Comparison of ENCODE assay signal across 8 mouse cellular contexts in the genomic region with DNA sequence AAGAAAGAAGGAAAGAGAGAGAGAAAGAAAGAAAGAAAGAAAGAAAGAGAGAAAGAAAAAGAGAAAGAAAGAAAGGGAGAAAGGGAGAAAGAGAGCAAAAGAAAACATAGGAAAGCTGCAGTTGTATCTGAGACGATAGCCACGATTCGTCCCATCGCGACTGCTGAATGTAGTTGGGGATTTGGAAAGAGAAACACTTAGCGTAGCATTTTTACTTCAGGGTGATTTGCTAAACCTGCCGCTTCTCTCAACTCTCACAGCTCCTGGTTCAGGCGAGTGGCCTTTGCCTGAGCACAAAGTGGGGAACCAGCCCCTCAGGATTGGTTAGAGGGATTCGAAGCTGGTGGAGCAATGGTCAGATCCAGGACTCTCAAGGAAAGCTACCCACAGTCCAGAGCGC. TPM values are rescaled to one million over a fixed set of nuclear protein-coding genes. Genes with fewer than 3 reads are reported as not detected.
DNase-seq lines count a peak whose midpoint lies in the region; ATAC-seq and TF ChIP-seq lines count a peak whose summit lies in the region.

No protein-coding gene starts in this region.

- H3K9me3 ChIP-seq in lung, postnatal 0 days (ENCODE audit: low read length), result no peaks in the 10 kb centered on the region
- H3K9me3 ChIP-seq in embryonic facial prominence, embryonic 15.5 days (replicated peaks), result no peaks in the 10 kb centered on the region
- H3K9me3 ChIP-seq in limb, embryonic 10.5 days (replicated peaks), result no peaks in the 10 kb centered on the region
- H3K9me3 ChIP-seq in neural tube, embryonic 13.5 days, result no peaks in the 10 kb centered on the region

- peak overlapping the region; percentile 10; the same call in 1 of the 2 replicates for H3K27ac ChIP-seq in lung, postnatal 0 days (ENCODE audit: low read length)
- no peak overlapping the region for H3K27ac ChIP-seq in embryonic facial prominence, embryonic 15.5 days (replicated peaks)
- H3K27ac ChIP-seq in limb, embryonic 10.5 days, result peak overlapping the region; percentile 98; the same call in 1 of the 2 replicates
- H3K27ac ChIP-seq in neural tube, embryonic 13.5 days (replicated peaks), result no peak overlapping the region

- DNase-seq in lung, postnatal 0 days (ENCODE audit: low spot score), result no peak
- no peak for DNase-seq in lung, postnatal 36 days
- peak; percentile 44 for DNase-seq in limb, embryonic 10.5 days (ENCODE audit: low spot score)
- no peak for DNase-seq in frontal cortex, postnatal 14 days (ENCODE audit: low spot score in 2 of 2)

- ATAC-seq in lung, postnatal 0 days, result no peak
- ATAC-seq in embryonic facial prominence, embryonic 15.5 days (ENCODE audit: insufficient number of reproducible peaks, low FRiP score, low TSS enrichment, low read depth), result no peak
- ATAC-seq in neural tube, embryonic 13.5 days (ENCODE audit: low read depth), result no peak
- no peak for ATAC-seq in cerebellum, adult (ENCODE audit: insufficient number of reproducible peaks, low FRiP score, low TSS enrichment)
- ATAC-seq in erythroid progenitor cell, adult 5-6 weeks (replicated peaks; ENCODE audit: low FRiP score, poor library complexity, severe bottlenecking), result no peak

- no peaks in the 10 kb centered on the region for H3K36me3 ChIP-seq in lung, postnatal 0 days (ENCODE audit: insufficient read depth, low read length)
- peaks cover 2% of the 10 kb centered on the region; the same call in 1 of the 2 replicates for H3K36me3 ChIP-seq in embryonic facial prominence, embryonic 15.5 days
- H3K36me3 ChIP-seq in limb, embryonic 10.5 days, result peaks cover 14% of the 10 kb centered on the region
- H3K36me3 ChIP-seq in neural tube, embryonic 13.5 days, result no peaks in the 10 kb centered on the region

- H3K27me3 ChIP-seq in lung, postnatal 0 days (replicated peaks; ENCODE audit: insufficient read depth, low read length), result no peaks in the 10 kb centered on the region
- no peaks in the 10 kb centered on the region for H3K27me3 ChIP-seq in embryonic facial prominence, embryonic 15.5 days
- H3K27me3 ChIP-seq in limb, embryonic 10.5 days (ENCODE audit: low read depth, poor library complexity, severe bottlenecking), result no peaks in the 10 kb centered on the region
- H3K27me3 ChIP-seq in neural tube, embryonic 13.5 days, result no peaks in the 10 kb centered on the region

- 0 out of 2 replicates have a peak overlapping the region, but pooled peaks have one; percentile 2 for H3K9ac ChIP-seq in lung, postnatal 0 days (replicated peaks; ENCODE audit: low read depth)
- H3K9ac ChIP-seq in embryonic facial prominence, embryonic 15.5 days, result no peak overlapping the region
- no peak overlapping the region; the same call in 1 of the 2 replicates for H3K9ac ChIP-seq in neural tube, embryonic 13.5 days

- WGBS in lung, postnatal 0 days, result 13% methylated on average over 10 of the region's 10 CpGs
- whole genome bisulfite sequencing in embryonic facial prominence, embryonic 15.5 days, result 11% methylated on average over 10 of the region's 10 CpGs
- 19% methylated on average over 10 of the region's 10 CpGs for WGBS in limb, embryonic 10.5 days
- 20% methylated on average over 10 of the region's 10 CpGs for WGBS in neural tube, embryonic 13.5 days

- no peak for TF ChIP-seq EP300 in lung, postnatal 0 days (IDR thresholded peaks at IDR 0.05)

- TF ChIP-seq CTCF in lung, postnatal 0 days (IDR thresholded peaks at IDR 0.05), result no peak

- peak overlapping the region; percentile 76 for H3K4me2 ChIP-seq in lung, postnatal 0 days (replicated peaks; ENCODE audit: low read depth, low read length)
- H3K4me2 ChIP-seq in embryonic facial prominence, embryonic 15.5 days (replicated peaks), result peak overlapping the region; percentile 88
- H3K4me2 ChIP-seq in neural tube, embryonic 13.5 days, result peak overlapping the region; percentile 75

- peaks cover 12% of the 10 kb centered on the region; the same call in 1 of the 2 replicates for H3K4me1 ChIP-seq in lung, postnatal 0 days (ENCODE audit: insufficient read depth, low read depth, low read length)
- H3K4me1 ChIP-seq in embryonic facial prominence, embryonic 15.5 days, result peaks cover 35% of the 10 kb centered on the region
- H3K4me1 ChIP-seq in limb, embryonic 10.5 days, result peaks cover 45% of the 10 kb centered on the region
- peaks cover 33% of the 10 kb centered on the region for H3K4me1 ChIP-seq in neural tube, embryonic 13.5 days (replicated peaks)

- peak overlapping the region; percentile 85; the same call in 1 of the 2 replicates for H3K4me3 ChIP-seq in lung, postnatal 0 days (ENCODE audit: low read depth, low read length)
- peak overlapping the region; percentile 89 for H3K4me3 ChIP-seq in embryonic facial prominence, embryonic 15.5 days (replicated peaks)
- H3K4me3 ChIP-seq in limb, embryonic 10.5 days, result peak overlapping the region; percentile 86
- H3K4me3 ChIP-seq in neural tube, embryonic 13.5 days, result no peak overlapping the region; the same call in 1 of the 2 replicates

RNA-seq across cellular contexts. Expression of a gene that starts 0.5 kb away (rescaled TPM):
- polyA plus RNA-seq in lung, postnatal 0 days (2015; fragmentation: Nextera tagmentation; extraction: Ambion mirVana), result 35.6 and 40.0 TPM in 2 replicates
- polyA plus RNA-seq in embryonic facial prominence, embryonic 15.5 days (2015; fragmentation: Nextera tagmentation; extraction: Ambion mirVana), result 129 and 148 TPM in 2 replicates
- 235 and 259 TPM in 2 replicates for polyA plus RNA-seq in limb, embryonic 10.5 days (2016; fragmentation: Nextera tagmentation; extraction: Ambion mirVana)
- 90.8 and 99.0 TPM in 2 replicates for polyA plus RNA-seq in neural tube, embryonic 13.5 days (2015; fragmentation: Nextera tagmentation; extraction: Ambion mirVana)
- total RNA-seq in erythroid progenitor cell, adult 5-6 weeks (2015; ENCODE audit: low replicate concordance), result 0.42 and 1.8 TPM in 2 replicates
- 9.2 and 9.8 TPM in 2 replicates for total RNA-seq in erythroid progenitor cell, adult 5-6 weeks (2017; ENCODE audit: low replicate concordance)

RNA-seq across cellular contexts. Expression of a gene that starts 31.4 kb away (rescaled TPM):
- 0.36 TPM in 1 of 2 replicates, not detected in the other for polyA plus RNA-seq in lung, postnatal 0 days (2015; fragmentation: Nextera tagmentation; extraction: Ambion mirVana)
- 0.39 and 0.65 TPM in 2 replicates for polyA plus RNA-seq in embryonic facial prominence, embryonic 15.5 days (2015; fragmentation: Nextera tagmentation; extraction: Ambion mirVana)
- 0.10 TPM in 1 of 2 replicates, not detected in the other for polyA plus RNA-seq in limb, embryonic 10.5 days (2016; fragmentation: Nextera tagmentation; extraction: Ambion mirVana)
- polyA plus RNA-seq in neural tube, embryonic 13.5 days (2015; fragmentation: Nextera tagmentation; extraction: Ambion mirVana), result not detected in 2 replicates
- not detected in 2 replicates for total RNA-seq in erythroid progenitor cell, adult 5-6 weeks (2015; ENCODE audit: low replicate concordance)
- total RNA-seq in erythroid progenitor cell, adult 5-6 weeks (2017; ENCODE audit: low replicate concordance), result 1.1 TPM in 1 of 2 replicates, not detected in the other

RNA-seq across cellular contexts. Expression of a gene that starts 32.0 kb away (rescaled TPM):
- polyA plus RNA-seq in lung, postnatal 0 days (2015; fragmentation: Nextera tagmentation; extraction: Ambion mirVana), result 15.1 and 16.8 TPM in 2 replicates
- 31.0 and 32.7 TPM in 2 replicates for polyA plus RNA-seq in embryonic facial prominence, embryonic 15.5 days (2015; fragmentation: Nextera tagmentation; extraction: Ambion mirVana)
- 29.4 and 32.2 TPM in 2 replicates for polyA plus RNA-seq in limb, embryonic 10.5 days (2016; fragmentation: Nextera tagmentation; extraction: Ambion mirVana)
- 36.8 and 37.4 TPM in 2 replicates for polyA plus RNA-seq in neural tube, embryonic 13.5 days (2015; fragmentation: Nextera tagmentation; extraction: Ambion mirVana)
- total RNA-seq in erythroid progenitor cell, adult 5-6 weeks (2015; ENCODE audit: low replicate concordance), result not detected in 2 replicates
- 0.26 and 3.5 TPM in 2 replicates for total RNA-seq in erythroid progenitor cell, adult 5-6 weeks (2017; ENCODE audit: low replicate concordance)

RNA-seq across cellular contexts. Expression of a gene that starts 33.1 kb away (rescaled TPM):
- polyA plus RNA-seq in lung, postnatal 0 days (2015; fragmentation: Nextera tagmentation; extraction: Ambion mirVana), result not detected in 2 replicates
- 0.30 and 0.31 TPM in 2 replicates for polyA plus RNA-seq in embryonic facial prominence, embryonic 15.5 days (2015; fragmentation: Nextera tagmentation; extraction: Ambion mirVana)
- polyA plus RNA-seq in limb, embryonic 10.5 days (2016; fragmentation: Nextera tagmentation; extraction: Ambion mirVana), result 0.15 and 0.21 TPM in 2 replicates
- polyA plus RNA-seq in neural tube, embryonic 13.5 days (2015; fragmentation: Nextera tagmentation; extraction: Ambion mirVana), result 0.10 and 0.18 TPM in 2 replicates
- not detected in 2 replicates for total RNA-seq in erythroid progenitor cell, adult 5-6 weeks (2015; ENCODE audit: low replicate concordance)
- total RNA-seq in erythroid progenitor cell, adult 5-6 weeks (2017; ENCODE audit: low replicate concordance), result not detected in 2 replicates

RNA-seq across cellular contexts. Expression of a gene that starts 40.0 kb away (rescaled TPM):
- polyA plus RNA-seq in lung, postnatal 0 days (2015; fragmentation: Nextera tagmentation; extraction: Ambion mirVana), result 0.52 and 0.74 TPM in 2 replicates
- 0.60 and 0.79 TPM in 2 replicates for polyA plus RNA-seq in embryonic facial prominence, embryonic 15.5 days (2015; fragmentation: Nextera tagmentation; extraction: Ambion mirVana)
- polyA plus RNA-seq in limb, embryonic 10.5 days (2016; fragmentation: Nextera tagmentation; extraction: Ambion mirVana), result 0.16 and 0.23 TPM in 2 replicates
- 4.1 and 4.9 TPM in 2 replicates for polyA plus RNA-seq in neural tube, embryonic 13.5 days (2015; fragmentation: Nextera tagmentation; extraction: Ambion mirVana)
- 0.42 and 1.1 TPM in 2 replicates for total RNA-seq in erythroid progenitor cell, adult 5-6 weeks (2015; ENCODE audit: low replicate concordance)
- total RNA-seq in erythroid progenitor cell, adult 5-6 weeks (2017; ENCODE audit: low replicate concordance), result 33.1 and 38.6 TPM in 2 replicates

Comparison
In these comparisons a context has a peak if more than half of its experiments do, and no peak if none do; other contexts are left out.
1. H3K27ac ChIP-seq: peak in lung, postnatal 0 days (single experiment) and limb, embryonic 10.5 days (single experiment); none in embryonic facial prominence, embryonic 15.5 days (single experiment) and neural tube, embryonic 13.5 days (single experiment).
2. Peak in every context shown above with its lines, with median percentiles within 50 percentile points of each other: H3K4me2 ChIP-seq.